Mouse (Mus musculus) gastrocnemius, postnatal 36 days (tissue): ENCODE results near the gene Mcemp1. TPM values are rescaled to one million over a fixed set of nuclear protein-coding genes. Genes with fewer than 3 reads are reported as not detected.
A peak's percentile ranks its signal among the peaks of the same experiment; 100 is the strongest.

ENCODE experiments used
- DNase-seq, 2 experiments: peaks; one replicate each; pipeline ENCODE4 v3.0.0; 2022
- intact Hi-C: fragments of 180-260 bp; cut with DNase I; formaldehyde crosslinking; loops from one replicate; pipeline ENCODE4 v1.15.1; 2025
- total RNA-seq, 2 experiments: library from RNA; stranded (reverse); gene quantifications; 2 replicates each; pipeline ENCODE4 v1.2.3; 2021

The Mcemp1 gene
- total RNA-seq, 2 experiments from 2014 or later, result not detected

- intact Hi-C loops, result loop anchor here (5.0 to 10.0 kb wide), 2 partner anchors 43 to 206 kb away; partner anchors contain the start of genes Pcp2 and Pex11g
These were observed 4.8 kb downstream of the Mcemp1 start for GRCm38 (mm10) chr8:3670388-3670787.

GRCm38 (mm10) chr8:3671980-3672491 lies 6.5 kb downstream of the Mcemp1 start, which contains the start of gene Fcor:
TSS of gene Fcor (minus strand) at chr8:3672362.
- intact Hi-C loops, result loop anchor here (1.0 to 10.0 kb wide), 3 partner anchors 45 to 207 kb away; partner anchors contain the start of genes Pcp2 and Pex11g
- DNase-seq, result peak; percentile 71

More at GRCm38 (mm10) chr8:3670388-3670787, 4.8 kb downstream of the Mcemp1 start:
- DNase-seq, result no peak

GRCm38 (mm10) chr8:3674671-3675070 lies 9.1 kb downstream of the Mcemp1 start:
- intact Hi-C loops, result loop anchor here (5.0 to 10.0 kb wide), 2 partner anchors 47 to 210 kb away; partner anchors contain the start of genes Pcp2 and Pex11g
- no peak for DNase-seq

- DNase-seq, result peak; percentile 86 to 92
- intact Hi-C loops, result loop anchor here (10.0 kb wide), 1 partner anchor 212 kb away; the partner anchor contains the start of gene Pex11g
These were observed 10.8 kb downstream of the Mcemp1 start, which contains the start of gene Trappc5 for GRCm38 (mm10) chr8:3676131-3676992. TSS of gene Trappc5 (plus strand) at chr8:3676299.

- no peak for DNase-seq
- intact Hi-C loops, result loop anchor here (10.0 kb wide), 1 partner anchor 212 kb away; the partner anchor contains the start of gene Pex11g
These were observed 11.5 kb downstream of the Mcemp1 start for GRCm38 (mm10) chr8:3676993-3677579.

- DNase-seq, result no peak
- intact Hi-C loops, result loop anchor here (10.0 kb wide), 1 partner anchor 214 kb away; the partner anchor contains the start of gene Pex11g
These were observed 13.3 kb downstream of the Mcemp1 start for GRCm38 (mm10) chr8:3678831-3679230.

GRCm38 (mm10) chr8:3679236-3679635 lies 13.7 kb downstream of the Mcemp1 start:
- no peak for DNase-seq
- intact Hi-C loops, result loop anchor here (10.0 kb wide), 1 partner anchor 214 kb away; the partner anchor contains the start of gene Pex11g

- intact Hi-C loops, result loop anchor here (10.0 kb wide), 1 partner anchor 215 kb away; the partner anchor contains the start of gene Pex11g
- DNase-seq, result no peak
These were observed 14.1 kb downstream of the Mcemp1 start for GRCm38 (mm10) chr8:3679656-3680055.

GRCm38 (mm10) chr8:3682435-3682834 lies 16.9 kb downstream of the Mcemp1 start:
- intact Hi-C loops, result no loop called here
- no peak for DNase-seq

- DNase-seq, result peak; percentile 12 to 15
- intact Hi-C loops, result no loop called here
These were observed 18.0 kb downstream of the Mcemp1 start for GRCm38 (mm10) chr8:3683408-3684176.

GRCm38 (mm10) chr8:3684530-3684929 lies 19.0 kb downstream of the Mcemp1 start:
- intact Hi-C loops, result no loop called here
- peak in 1 of 2 experiments; percentile 3 for DNase-seq

GRCm38 (mm10) chr8:3685422-3685821 lies 19.9 kb downstream of the Mcemp1 start:
- intact Hi-C loops, result no loop called here
- DNase-seq, result no peak

GRCm38 (mm10) chr8:3687537-3687936 lies 22.0 kb downstream of the Mcemp1 start:
- intact Hi-C loops, result no loop called here
- peak in 1 of 2 experiments; percentile 4 for DNase-seq

GRCm38 (mm10) chr8:3690774-3691173 lies 25.2 kb downstream of the Mcemp1 start:
- DNase-seq, result peak in 1 of 2 experiments; percentile 1
- intact Hi-C loops, result no loop called here

GRCm38 (mm10) chr8:3694121-3694520 lies 28.6 kb downstream of the Mcemp1 start, which contains the start of gene Fcer2a:
TSS of gene Fcer2a (minus strand) at chr8:3694175.
- intact Hi-C loops, result no loop called here

GRCm38 (mm10) chr8:3701491-3701890 lies 35.9 kb downstream of the Mcemp1 start:
- intact Hi-C loops, result no loop called here
- no peak for DNase-seq

More at GRCm38 (mm10) chr8:3694121-3694520, 28.6 kb downstream of the Mcemp1 start, which contains the start of gene Fcer2a:
- DNase-seq, result no peak

GRCm38 (mm10) chr8:3705711-3706110 lies 40.2 kb downstream of the Mcemp1 start:
- no peak for DNase-seq
- intact Hi-C loops, result no loop called here

- intact Hi-C loops, result no loop called here
- no peak for DNase-seq
These were observed 42.1 kb downstream of the Mcemp1 start for GRCm38 (mm10) chr8:3707611-3708010.

- DNase-seq, result no peak
- intact Hi-C loops, result loop anchor here (10.0 kb wide), 1 partner anchor 244 kb away; the partner anchor contains the start of gene Cd209c
These were observed 44.8 kb downstream of the Mcemp1 start for GRCm38 (mm10) chr8:3710312-3710711.
